Mouse (Mus musculus) liver, adult 10 weeks (tissue): ENCODE data around the gene Anxa2. TPM values are rescaled to one million over a fixed set of nuclear protein-coding genes. Genes with fewer than 3 reads are reported as not detected.

Source experiments
- polyA plus RNA-seq: library from polyadenylated mRNA; stranded (reverse); fragments of 350-450 nt; fragmentation: Illumina TruSeq; extraction: RNeasy Lipid Tissue Mini Kit (QIAGEN cat#74804); gene quantifications from one replicate; pipeline ENCODE4 v1.2.3, GENCODE M21; 2014; ENCODE audit warnings: low read depth, low replicate concordance

Anxa2 gene
- polyA plus RNA-seq: 4.3 TPM

DNA sequence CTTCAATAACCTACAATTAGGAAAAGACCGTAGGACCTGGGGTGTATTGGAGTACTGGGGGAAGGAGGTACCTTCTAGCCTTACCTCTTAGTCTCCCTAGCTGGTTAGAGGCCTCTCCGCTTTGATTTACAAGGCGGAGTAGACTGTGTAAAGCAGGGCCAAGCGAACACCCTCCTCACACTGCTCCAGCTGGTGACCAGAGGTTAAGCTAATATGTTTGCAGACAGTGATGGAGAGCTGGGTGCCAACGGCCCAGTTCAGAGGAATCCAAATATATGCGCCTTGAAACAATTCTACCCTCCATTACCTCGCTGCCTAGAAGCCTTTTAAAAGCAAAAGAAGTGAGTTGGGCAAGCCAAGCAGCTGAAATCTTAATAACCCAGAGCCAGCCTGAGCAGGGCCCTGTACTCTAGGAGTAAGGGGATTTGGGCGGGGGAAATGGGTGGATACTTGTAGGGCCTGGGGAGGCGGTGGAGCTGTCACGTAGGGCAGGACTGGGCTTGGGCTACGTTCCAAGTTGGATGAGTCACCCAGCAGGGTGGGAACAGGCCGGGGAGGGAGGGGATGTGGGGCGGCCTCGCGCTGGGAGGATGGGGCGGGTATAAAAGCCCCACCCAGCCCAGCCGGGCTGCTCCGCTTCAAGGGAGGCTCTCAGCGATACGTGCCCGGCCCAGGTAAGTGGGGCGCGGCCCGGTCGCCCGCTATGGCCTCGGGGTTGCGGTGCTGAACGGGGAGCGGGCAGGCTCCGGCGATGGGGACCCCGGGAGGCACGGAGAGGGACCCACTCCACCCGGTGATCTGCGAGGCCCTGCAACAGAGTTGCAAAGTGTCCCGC lies at the start of gene Anxa2:
Gene Anxa2 (plus strand): TSS at position 555 of the 835 bp plus-strand sequence.

Other genes starting within 250 kb of the Anxa2 start
- gene Ice2, start 55.7 kb upstream of the Anxa2 start, polyA plus RNA-seq: 17.0 TPM